Mouse (Mus musculus) forelimb bud, embryonic 11.5 days (tissue): Measurements from ENCODE around the gene Plekho2.

Experiments used
- DNase-seq: peaks from one replicate; pipeline ENCODE4 v3.0.0-alpha.2; 2012; ENCODE audit warnings: low read depth, low spot score

Plekho2 gene

GRCm38 (mm10) chr9:65531283-65531682, 48.6 kb downstream of the Plekho2 start:
- no peak for DNase-seq

- no peak for DNase-seq
These were observed 50.2 kb downstream of the Plekho2 start for GRCm38 (mm10) chr9:65529659-65530058.

GRCm38 (mm10) chr9:65528417-65529038, 51.3 kb downstream of the Plekho2 start:
- DNase-seq: no peak

GRCm38 (mm10) chr9:65525445-65526195, 54.2 kb downstream of the Plekho2 start:
- no peak for DNase-seq

- DNase-seq: peak; percentile 88
These were observed 56.1 kb downstream of the Plekho2 start for GRCm38 (mm10) chr9:65523611-65524364.

GRCm38 (mm10) chr9:65520505-65520876, 59.3 kb downstream of the Plekho2 start:
- DNase-seq: no peak

- peak; percentile 19 for DNase-seq
These were observed 59.9 kb downstream of the Plekho2 start, which contains the start of gene Ankdd1a for GRCm38 (mm10) chr9:65519807-65520504. Ankdd1a (minus strand) TSS chr9:65520193.

GRCm38 (mm10) chr9:65514851-65515261, 65.0 kb downstream of the Plekho2 start:
- DNase-seq: no peak

GRCm38 (mm10) chr9:65514431-65514830, 65.4 kb downstream of the Plekho2 start:
- DNase-seq: no peak

- no peak for DNase-seq
These were observed 67.3 kb downstream of the Plekho2 start for GRCm38 (mm10) chr9:65512520-65512919.

- no peak for DNase-seq
These were observed 71.4 kb downstream of the Plekho2 start for GRCm38 (mm10) chr9:65508449-65508848.

GRCm38 (mm10) chr9:65502721-65503505, 76.9 kb downstream of the Plekho2 start:
- DNase-seq: no peak
